Mouse (Mus musculus) ES-E14 (cell line): ENCODE data around the gene Dda1. TPM values are rescaled to one million over a fixed set of nuclear protein-coding genes. Genes with fewer than 3 reads are reported as not detected.

Experiments
- DNase-seq: peaks from one replicate; pipeline ENCODE4 v3.0.0-alpha.2; 2013; ENCODE audit warnings: low read depth, low spot score
- H3K27ac ChIP-seq: 2 replicates; pipeline ENCODE4 v1.5.1; 2012; ENCODE audit warnings: low read depth, mild to moderate bottlenecking, low read length, moderate library complexity, mixed read lengths; ENCODE audit not compliant: poor library complexity, insufficient read depth, severe bottlenecking
- H3K36me3 ChIP-seq: 2 replicates; pipeline ENCODE4 v1.6.1; 2012; ENCODE audit warnings: mild to moderate bottlenecking, low read length, moderate library complexity, mixed read lengths; ENCODE audit not compliant: control insufficient read depth, poor library complexity, insufficient read depth, severe bottlenecking
- H3K4me1 ChIP-seq, 2 experiments: fragments of 150-350 bp in 1 of 2; sonication (generic) in 1 of 2; 2 replicates each; pipeline ENCODE4 v1.6.1; 2012; ENCODE audit warnings: low read length in 2 of 2, mild to moderate bottlenecking in 1 of 2, mixed read lengths in 1 of 2; ENCODE audit not compliant: control insufficient read depth in 2 of 2, insufficient read depth in 2 of 2, poor library complexity in 1 of 2
- H3K4me3 ChIP-seq, 2 experiments: fragments of 150-350 bp in 1 of 2; sonication (generic) in 1 of 2; 2 replicates each; pipeline ENCODE4 v1.5.1; 2012; ENCODE audit warnings: low read length in 2 of 2, low read depth in 1 of 2, mild to moderate bottlenecking in 1 of 2, mixed read lengths in 1 of 2; ENCODE audit not compliant: insufficient read depth in 1 of 2, poor library complexity in 1 of 2, severe bottlenecking in 1 of 2
- H3K9ac ChIP-seq: 2 replicates; pipeline ENCODE4 v1.6.1; 2012; ENCODE audit warnings: low read depth, mild to moderate bottlenecking, low read length, mixed read lengths; ENCODE audit not compliant: poor library complexity, insufficient read depth, severe bottlenecking
- H3K9me3 ChIP-seq: fragments of 150-350 bp; sonication (generic); 2 replicates; pipeline ENCODE4 v1.6.1; 2012; ENCODE audit warnings: low read depth, mild to moderate bottlenecking, low read length; ENCODE audit not compliant: control insufficient read depth, insufficient read depth
- CHD2 ChIP-seq: IDR thresholded peaks from 2 replicates; pipeline ENCODE4 v1.6.1; 2014; ENCODE audit warnings: mild to moderate bottlenecking, low read depth, low read length, inconsistent platforms
- HCFC1 ChIP-seq: IDR thresholded peaks from 2 replicates; pipeline ENCODE4 v1.6.1; 2012; ENCODE audit warnings: low read length, inconsistent platforms, borderline replicate concordance; ENCODE audit not compliant: insufficient read depth
- MAFK ChIP-seq: IDR thresholded peaks from 2 replicates; pipeline ENCODE4 v1.6.1; 2014; ENCODE audit warnings: mild to moderate bottlenecking, low read depth, low read length, inconsistent platforms; ENCODE audit not compliant: insufficient read depth
- ZC3H11A ChIP-seq: IDR thresholded peaks from 2 replicates; pipeline ENCODE4 v1.6.1; 2012; ENCODE audit warnings: low read depth, mild to moderate bottlenecking, inconsistent platforms, low read length, borderline replicate concordance
- ZNF384 ChIP-seq: IDR thresholded peaks from 2 replicates; pipeline ENCODE4 v1.6.1; 2012; ENCODE audit warnings: low read depth, low read length, inconsistent platforms
- in situ Hi-C, 2 experiments: fragments of 600-800 bp; cut with MboI; formaldehyde crosslinking; loops; one replicate each; pipeline ENCODE4 v1.15.1; 2025; ENCODE audit warnings: low sequenced_read_pairs in 2 of 2, inconsistent platforms in 1 of 2; ENCODE audit not compliant: unreplicated experiment in 2 of 2
- total RNA-seq: library from RNA; depleted of rRNA; stranded (reverse); fragments of 300-350 nt; gene quantifications from 2 replicates; pipeline ENCODE4 v1.2.3, GENCODE M21; 2012

The Dda1 gene
- total RNA-seq, 1 experiment: 65.1 TPM

GRCm38 (mm10) chr8:71495039-71495438 lies 26.0 kb downstream of the Dda1 start:
- peak; percentile 97 for TF ChIP-seq ZNF384
- TF ChIP-seq CHD2: no peak
- no peak for TF ChIP-seq ZC3H11A
- no peak for TF ChIP-seq MAFK
- H3K4me1 ChIP-seq: peaks cover 2 to 35% of the 10 kb centered on the region in 2 experiments; a peak in 2 of 4 replicates
- no peaks in the 10 kb centered on the region for H3K9me3 ChIP-seq
- peak overlapping the region; percentile 2; the same call in 1 of the 2 replicates for H3K27ac ChIP-seq
- H3K36me3 ChIP-seq: peaks cover 29% of the 10 kb centered on the region
- H3K9ac ChIP-seq: no peak overlapping the region
- H3K4me3 ChIP-seq: no peak overlapping the region
- no peak for DNase-seq
- in situ Hi-C loops: no loop called here

- Histone ChIP-seq H3K27ac (peak overlapping the region; percentile 2; the same call in 1 of the 2 replicates), H3K4me1 (peaks cover 2 to 35% of the 10 kb centered on the region in 2 experiments; a peak in 2 of 4 replicates)
- DNase-seq: no peak
These were observed 26.8 kb downstream of the Dda1 start for GRCm38 (mm10) chr8:71495811-71496210.

GRCm38 (mm10) chr8:71496481-71496880 lies 27.5 kb downstream of the Dda1 start:
- Histone ChIP-seq H3K4me3 (no peak overlapping the region), H3K9ac (peak overlapping the region; percentile 6; the same call in 1 of the 2 replicates), H3K9me3 (no peaks in the 10 kb centered on the region), H3K36me3 (peaks cover 17% of the 10 kb centered on the region), H3K27ac (no peak overlapping the region), H3K4me1 (peaks cover 2 to 35% of the 10 kb centered on the region in 2 experiments; a peak in 2 of 4 replicates)
- in situ Hi-C loops: no loop called here
- no peak for DNase-seq
- TF ChIP-seq HCFC1: no peak
- TF ChIP-seq ZNF384: no peak
- no peak for TF ChIP-seq CHD2
- TF ChIP-seq MAFK: no peak
- TF ChIP-seq ZC3H11A: no peak

More at GRCm38 (mm10) chr8:71495811-71496210, 26.8 kb downstream of the Dda1 start:
- peaks cover 24% of the 10 kb centered on the region for H3K36me3 ChIP-seq
- in situ Hi-C loops: no loop called here
- no peak overlapping the region for H3K4me3 ChIP-seq
- no peak for TF ChIP-seq ZC3H11A
- no peak for TF ChIP-seq ZNF384
- TF ChIP-seq HCFC1: no peak
- TF ChIP-seq MAFK: no peak
- no peak for TF ChIP-seq CHD2
- H3K9ac ChIP-seq: no peak overlapping the region; the same call in 1 of the 2 replicates
- no peaks in the 10 kb centered on the region for H3K9me3 ChIP-seq

- DNase-seq: no peak
- no peak for TF ChIP-seq ZC3H11A
- no peak for TF ChIP-seq HCFC1
- no peak for TF ChIP-seq MAFK
- no peak for TF ChIP-seq CHD2
- Histone ChIP-seq H3K9me3 (no peaks in the 10 kb centered on the region), H3K4me1 (peaks cover 2 to 32% of the 10 kb centered on the region in 2 experiments; a peak in 2 of 4 replicates), H3K4me3 (no peak overlapping the region), H3K27ac (no peak overlapping the region; the same call in 1 of the 2 replicates), H3K9ac (no peak overlapping the region), H3K36me3 (peaks cover 11% of the 10 kb centered on the region)
- in situ Hi-C loops: no loop called here
These were observed 28.2 kb downstream of the Dda1 start for GRCm38 (mm10) chr8:71497077-71497645.
